Mouse (Mus musculus): ENCODE results near the gene Cttnbp2nl. TPM values are rescaled to one million over a fixed set of nuclear protein-coding genes. Genes with fewer than 3 reads are reported as not detected.

The Cttnbp2nl gene
- total RNA-seq, 2 experiments from 2014 or later, result 30.0 to 34.0 TPM

DNA sequence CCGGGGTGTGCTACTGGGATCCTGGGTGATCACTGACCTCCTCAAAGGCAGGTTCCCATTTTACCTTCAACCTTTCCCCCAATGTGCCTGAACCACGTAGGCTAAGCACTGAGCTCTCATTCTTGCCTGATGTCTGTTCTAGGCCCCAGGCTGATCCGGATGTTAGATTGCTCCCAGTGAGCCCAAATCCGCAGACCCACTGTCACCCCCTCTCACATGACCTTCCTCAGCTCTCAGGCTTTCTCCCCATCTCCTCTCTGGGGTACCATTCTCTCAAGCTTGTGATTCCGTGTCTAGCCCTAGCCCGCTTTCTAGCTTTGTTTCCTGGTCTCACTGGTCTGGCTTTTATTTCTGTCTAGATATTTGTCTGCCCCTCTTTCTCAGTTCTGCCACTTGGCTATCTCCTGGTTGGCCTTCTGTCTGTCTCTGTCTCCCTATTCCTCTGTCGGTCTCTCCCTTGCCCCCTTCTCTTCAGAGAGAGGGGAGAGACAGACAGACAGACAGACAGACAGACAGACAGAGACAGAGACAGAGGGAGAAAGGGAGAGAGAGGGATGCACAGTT, 86.9 kb downstream of the Cttnbp2nl start:
- no peak for DNase-seq (ENCODE audit: low spot score in 2 of 2)

DNA sequence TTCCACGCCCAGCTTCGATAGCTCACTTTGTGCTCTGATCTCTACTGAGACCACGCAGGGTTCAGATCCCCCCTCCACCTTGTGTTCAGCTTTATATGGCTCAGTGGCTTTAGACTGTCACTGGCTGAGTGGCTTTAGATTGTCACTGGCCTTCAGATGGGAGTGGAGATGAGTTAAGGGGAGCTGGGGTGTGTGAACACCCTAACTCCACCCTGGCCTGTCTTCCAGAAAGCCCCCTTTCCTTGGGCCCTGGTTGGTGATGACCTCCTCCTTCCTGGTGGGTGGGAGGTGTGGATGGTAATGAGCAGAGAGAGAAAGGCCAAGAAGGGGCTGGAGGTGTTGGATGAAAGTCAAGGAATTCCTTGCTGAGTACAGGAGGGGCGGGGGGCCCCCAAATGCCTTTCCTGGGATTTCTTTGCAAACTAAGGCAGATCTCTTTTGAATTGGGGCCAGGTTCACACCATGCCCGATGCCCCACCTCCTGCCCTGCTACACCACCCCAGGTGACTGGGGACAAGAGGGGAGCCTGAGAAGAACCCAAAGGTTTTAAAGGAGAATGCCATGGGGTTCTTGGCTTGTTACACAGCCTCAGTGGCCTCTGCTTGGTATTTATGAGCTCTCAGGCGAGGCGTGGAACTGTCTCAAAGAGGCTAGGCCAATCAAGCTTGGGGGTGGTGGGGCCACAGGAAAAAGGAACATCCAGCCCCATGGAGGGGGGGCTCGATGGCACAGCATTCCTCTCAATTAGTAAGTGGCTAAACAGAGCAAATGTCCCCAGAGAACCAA, 87.7 kb downstream of the Cttnbp2nl start:
- no peak for DNase-seq (ENCODE audit: low spot score in 2 of 2)

DNA sequence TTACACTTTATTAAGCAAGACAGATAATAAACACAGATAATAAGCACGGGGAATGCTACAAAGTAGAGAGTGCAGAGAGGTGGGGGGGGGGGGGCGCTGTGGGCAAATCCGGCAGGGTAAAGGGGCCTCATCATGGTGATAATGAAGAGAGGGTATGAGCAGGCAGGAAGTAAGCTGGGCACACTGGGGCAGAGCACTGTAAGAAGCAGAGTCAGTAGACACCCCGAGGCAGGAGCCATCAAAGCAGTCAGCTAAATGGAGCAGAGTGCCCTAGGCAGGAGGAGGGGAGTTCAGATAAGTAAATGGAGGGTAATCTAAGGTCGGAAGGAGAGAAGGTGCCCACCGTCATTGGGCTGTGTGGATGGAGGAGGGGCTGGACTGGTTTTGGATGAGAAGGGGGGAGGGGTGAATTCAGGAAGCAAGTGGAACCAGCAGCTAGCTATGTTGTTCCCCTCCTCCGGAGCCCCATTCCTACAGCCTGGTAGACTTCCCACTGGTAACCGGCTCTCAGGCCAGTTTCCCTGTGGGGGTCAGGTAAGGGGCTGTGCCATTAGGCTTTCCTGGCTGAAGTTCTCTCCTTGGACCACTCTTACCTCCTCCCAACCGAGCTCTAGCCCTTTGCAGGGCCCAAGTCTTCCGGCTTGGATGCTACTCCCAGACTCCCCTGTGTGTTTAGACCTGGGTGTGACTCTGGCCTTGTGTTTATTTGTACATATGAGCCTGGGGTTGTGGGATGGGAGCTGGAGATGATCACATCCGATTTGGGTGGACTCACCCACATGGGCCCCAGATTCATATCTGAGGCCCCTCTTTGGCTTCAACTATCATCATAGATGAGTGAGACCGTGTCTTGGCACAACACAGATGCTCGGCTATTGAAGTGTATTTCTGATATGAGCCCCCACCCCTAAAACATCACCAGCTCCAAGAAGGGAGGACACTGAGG, 89.3 kb downstream of the Cttnbp2nl start:
- DNase-seq (ENCODE audit: low spot score in 2 of 2), result no peak

DNA sequence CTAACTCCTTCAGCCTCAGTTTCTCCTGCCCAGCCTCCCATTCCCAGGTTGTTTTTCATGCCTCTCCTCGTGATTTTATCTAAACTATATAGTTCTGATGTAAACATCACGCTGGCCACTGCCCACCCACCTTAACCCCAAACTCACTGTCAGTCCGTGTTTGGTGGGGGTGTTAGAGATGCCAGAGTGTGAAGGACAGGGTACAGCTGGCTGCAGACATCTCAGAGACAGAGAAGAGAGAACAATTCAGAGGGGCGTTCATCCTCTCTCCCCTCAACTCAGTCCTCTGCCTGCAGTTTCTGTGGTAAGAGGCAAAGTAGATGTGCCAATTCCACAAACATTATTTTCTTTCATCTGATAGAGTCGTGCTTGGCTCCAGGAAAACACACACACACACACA, 90.1 kb downstream of the Cttnbp2nl start:
- no peak for DNase-seq (ENCODE audit: low spot score in 2 of 2)

DNA sequence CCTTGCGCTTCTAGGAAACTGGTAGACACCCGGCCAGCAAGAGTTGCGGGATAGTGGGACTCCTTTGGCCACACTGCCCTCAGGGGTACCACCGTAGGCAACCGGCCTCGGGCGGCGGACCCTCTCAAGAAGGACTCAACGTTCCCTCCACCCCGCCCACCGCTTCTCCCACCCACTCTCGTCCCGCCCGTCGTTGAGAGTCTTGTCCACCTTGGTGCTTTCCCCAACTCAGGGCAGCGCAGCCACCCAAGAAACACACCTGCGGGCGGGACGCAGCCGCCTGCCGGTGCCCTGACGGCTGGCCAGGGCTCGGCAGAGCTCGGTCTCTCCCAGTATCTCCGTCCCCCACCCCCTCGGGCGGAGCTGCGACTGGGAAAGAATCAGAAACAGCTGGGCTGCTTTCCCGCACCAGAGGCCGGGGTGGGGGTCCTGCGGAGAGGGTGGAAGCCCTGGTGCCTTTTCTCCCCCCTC, 90.8 kb downstream of the Cttnbp2nl start:
- no peak for DNase-seq (ENCODE audit: low spot score in 2 of 2)

DNA sequence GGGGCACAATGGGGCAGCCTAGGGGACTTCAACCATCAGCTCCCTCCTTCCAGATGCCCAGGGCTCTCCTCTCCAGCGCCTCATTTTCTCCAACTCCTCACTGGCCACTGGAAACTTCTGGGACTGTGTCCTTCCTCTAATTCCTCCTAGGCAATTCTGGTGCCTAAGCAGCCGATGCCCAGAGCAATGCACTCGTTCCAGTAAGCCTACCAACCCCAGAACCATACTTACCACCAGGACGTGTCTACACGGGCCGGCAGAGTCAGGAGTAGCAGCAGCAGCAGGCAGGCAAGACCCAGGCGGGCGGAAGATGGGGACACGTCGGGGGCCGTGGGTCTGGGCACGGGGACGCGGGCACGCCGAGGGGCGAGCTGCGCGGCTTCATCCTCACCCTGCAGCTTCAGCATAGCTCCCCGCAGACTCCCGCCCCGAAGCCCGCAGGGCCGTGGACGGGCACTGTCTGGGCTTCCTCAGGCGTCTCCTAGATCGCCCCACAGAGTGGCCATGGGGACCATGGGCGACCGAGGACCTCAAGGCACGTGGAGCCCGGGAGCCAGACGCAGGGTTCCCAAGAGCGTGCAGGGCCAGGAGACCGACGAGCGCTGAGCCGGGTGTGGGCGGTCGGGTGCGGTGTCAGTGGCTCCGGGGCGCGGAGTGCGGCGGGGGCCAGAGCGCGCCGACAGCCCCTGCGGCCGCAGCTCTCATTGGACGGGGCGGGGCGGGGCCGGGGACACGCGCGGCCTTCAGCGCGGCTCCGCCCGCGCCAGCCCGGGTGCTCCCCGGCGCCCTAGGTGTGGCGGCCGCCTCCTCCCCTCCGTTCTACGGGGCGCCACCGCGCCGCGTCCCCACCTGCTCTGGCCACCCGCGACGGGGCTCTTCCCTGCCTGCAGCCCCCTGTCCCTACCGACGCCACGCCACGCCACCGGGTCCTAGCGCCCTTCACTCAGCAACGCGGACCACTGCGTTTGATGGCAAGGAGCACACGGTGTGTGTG, 91.6 kb downstream of the Cttnbp2nl start, which contains the start of gene Wnt2b:
TSS of gene Wnt2b (minus strand) at position 856 of the 994 bp plus-strand sequence.
- no peak for DNase-seq (ENCODE audit: low spot score in 2 of 2)

DNA sequence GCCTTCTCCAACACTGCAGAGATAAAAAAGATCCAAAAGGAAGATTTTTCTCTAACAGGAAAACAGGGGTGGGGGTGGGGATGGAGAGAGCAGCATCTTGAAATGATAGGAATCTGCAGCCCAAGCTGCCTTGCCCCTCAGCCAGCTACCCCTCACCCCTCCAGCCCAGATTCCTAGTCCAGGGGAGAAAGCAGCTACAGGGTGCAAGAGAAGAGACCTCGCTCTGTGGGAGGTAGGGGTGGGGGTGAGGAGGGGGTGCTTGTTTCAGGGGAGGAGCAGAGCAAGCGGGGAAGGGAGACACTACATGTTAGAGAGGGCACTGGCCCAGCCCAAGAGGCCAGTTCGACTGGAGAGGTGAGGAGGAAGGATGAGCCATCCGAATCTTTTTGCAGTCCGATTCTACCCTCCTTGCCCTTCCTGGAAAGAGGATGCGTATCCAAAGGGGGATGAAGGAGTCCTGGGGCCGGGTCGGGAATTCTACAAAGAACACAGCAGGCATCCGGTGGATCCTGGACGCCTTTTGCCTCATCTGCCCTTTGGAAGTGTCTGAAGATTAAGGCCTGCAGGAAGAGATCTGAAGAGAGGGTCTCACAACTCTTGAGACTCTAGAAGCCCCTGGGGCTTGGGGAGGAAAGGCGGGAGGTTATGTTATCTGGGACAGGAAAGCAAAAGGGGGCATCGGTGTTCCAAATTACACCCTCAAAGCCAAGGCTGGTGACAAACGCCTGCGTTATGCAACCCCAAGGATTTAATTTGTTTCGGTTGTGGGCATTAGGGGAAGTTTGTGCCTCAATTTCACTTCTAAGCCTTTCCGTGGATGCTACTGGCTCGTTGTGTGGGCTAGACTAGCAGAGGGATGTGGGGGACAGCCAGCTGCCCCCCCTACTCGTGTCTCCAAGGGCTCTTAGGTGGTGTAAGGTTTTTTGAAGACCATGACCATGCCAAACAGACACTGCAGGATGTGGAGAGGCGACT, 92.6 kb downstream of the Cttnbp2nl start:
- no peak for DNase-seq (ENCODE audit: low spot score in 2 of 2)

DNA sequence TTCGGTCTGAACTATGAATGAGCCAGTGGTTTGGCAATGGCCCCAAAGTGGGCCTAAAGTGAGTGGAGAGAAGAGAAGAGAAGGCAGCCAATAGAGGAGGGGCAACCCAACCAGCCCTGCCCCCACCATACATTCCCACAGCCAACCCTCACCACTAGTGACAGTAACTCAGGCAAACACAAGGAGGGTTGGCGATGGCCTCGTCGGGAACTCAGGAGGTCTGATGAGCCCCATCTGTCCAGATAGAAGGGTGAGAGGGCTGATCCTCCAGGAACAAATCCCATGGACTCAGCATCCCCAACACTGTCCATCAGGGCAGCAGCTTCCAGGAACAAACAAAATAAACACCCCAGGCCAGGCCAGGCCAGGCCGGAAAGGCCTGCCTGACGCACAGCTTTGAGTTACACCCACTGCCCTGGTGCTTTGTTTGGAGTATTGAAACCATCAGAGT, 96.8 kb downstream of the Cttnbp2nl start:
- no peak for DNase-seq (ENCODE audit: low spot score in 2 of 2)

DNA sequence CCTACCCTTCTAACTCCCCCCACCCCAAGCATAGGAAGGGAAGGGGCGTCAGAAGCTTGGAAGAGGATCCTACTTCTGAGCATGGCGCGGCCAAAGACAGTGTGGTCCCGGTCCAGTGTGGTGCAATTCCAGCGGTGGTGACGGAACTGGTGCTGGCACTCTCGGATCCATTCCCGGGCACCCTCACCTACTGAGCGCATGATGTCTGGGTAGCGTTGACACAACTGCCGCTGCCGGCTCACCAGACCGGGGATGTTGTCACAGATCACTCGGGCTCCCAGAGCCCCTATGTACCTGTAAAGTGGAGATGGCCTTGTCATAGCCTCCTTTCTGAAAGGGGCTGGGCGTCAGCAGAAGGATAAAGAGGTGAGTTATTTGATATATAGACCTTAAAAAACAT, 98.4 kb downstream of the Cttnbp2nl start:
- no peak for DNase-seq (ENCODE audit: low spot score in 2 of 2)

DNA sequence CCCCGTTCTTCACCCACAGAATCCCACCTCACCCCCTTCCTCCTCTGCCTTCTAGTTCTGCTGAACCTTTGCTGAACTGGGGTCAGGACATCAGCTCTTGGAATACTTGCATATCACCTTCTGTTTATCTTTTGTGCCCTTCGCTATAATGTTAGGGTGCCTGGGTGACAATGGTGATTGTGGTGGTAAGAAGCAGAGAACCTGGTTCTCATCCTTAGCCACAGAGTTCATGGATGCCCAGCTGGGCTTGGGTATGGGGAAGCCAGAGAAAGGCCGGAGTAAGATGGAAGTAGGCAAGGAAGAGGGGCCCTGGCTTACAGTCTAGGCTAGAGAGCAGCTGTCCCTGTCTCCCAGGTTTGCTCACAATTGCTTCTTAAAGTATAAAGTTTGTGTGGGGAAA, 98.8 kb downstream of the Cttnbp2nl start:
- DNase-seq (ENCODE audit: low spot score in 2 of 2), result no peak

DNA sequence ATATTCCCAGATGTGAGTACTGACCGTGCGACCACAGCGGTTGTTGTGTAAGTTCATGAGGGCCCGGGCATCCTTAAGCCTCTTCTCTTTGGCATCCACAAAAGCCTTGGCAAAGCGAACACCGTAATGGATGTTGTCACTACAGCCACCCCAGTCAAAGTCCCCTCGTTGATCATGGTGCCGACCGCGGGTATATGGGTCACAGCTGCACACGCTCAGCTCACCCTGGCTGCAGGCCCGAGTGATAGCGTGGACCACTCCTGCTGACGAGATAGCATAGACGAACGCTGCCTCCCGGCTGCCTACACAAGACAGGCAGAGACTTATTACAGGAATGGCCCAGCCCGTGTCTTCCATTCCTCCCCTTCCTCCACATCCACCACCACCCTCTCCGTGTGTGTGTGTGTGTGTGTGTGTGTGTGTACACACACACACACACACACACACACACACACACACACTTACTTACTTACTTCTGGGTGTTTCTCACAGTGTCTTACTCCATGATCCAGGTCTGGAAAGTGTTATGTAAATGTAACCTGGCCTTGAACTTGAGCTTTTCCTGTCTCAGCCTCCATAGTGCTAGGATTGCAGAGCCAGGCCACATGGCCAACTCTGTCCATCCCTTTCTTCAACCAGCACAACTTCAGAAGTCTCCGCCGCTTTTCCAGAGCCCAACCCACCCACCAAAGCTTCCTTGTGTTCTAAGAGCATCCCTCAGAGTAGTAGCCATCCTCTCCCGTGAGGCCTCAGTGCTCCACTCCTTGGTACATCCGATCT, 99.9 kb downstream of the Cttnbp2nl start:
- DNase-seq (ENCODE audit: low spot score in 2 of 2), result no peak

Other genes starting within 250 kb of the Cttnbp2nl start
- 1 to 10 TPM; 7.9 to 9.4 TPM for gene Mov10, start 234.6 kb downstream of the Cttnbp2nl start, total RNA-seq (2021)
- 10 to 100 TPM; 45.1 to 46.2 TPM for gene St7l, start 189.1 kb downstream of the Cttnbp2nl start, total RNA-seq (2021)
- 10 to 100 TPM; 45.5 to 49.8 TPM for gene Capza1, start 188.6 kb downstream of the Cttnbp2nl start, total RNA-seq (2021)
- under 1 TPM; 0.85 to 0.91 TPM for gene Wnt2b, start 91.2 kb downstream of the Cttnbp2nl start, total RNA-seq (2021)
- not detected for gene 4930564D02Rik, start 13.7 kb upstream of the Cttnbp2nl start, total RNA-seq (2021)

Measured in layer of hippocampus, postnatal 14 days (tissue).